Mouse (Mus musculus): ENCODE measurements around the gene Dr1. TPM values are rescaled to one million over a fixed set of nuclear protein-coding genes. Genes with fewer than 3 reads are reported as not detected.
"Not testable (repeated sequence)": the region's sequence is repeated elsewhere in the genome, so short reads cannot be mapped to it uniquely, and the experiment has no call there.

The Dr1 gene
- polyA plus RNA-seq (2011; ENCODE audit: insufficient read length, low read depth, missing spikeins) = 32.9 and 34.8 TPM in 2 replicates

GRCm38 (mm10) chr5:108268127-108269062, at the start of gene Dr1:
TSS of gene Dr1 (plus strand) at chr5:108268897.
- H3K4me3 ChIP-seq (ENCODE audit: insufficient read depth, low read length) = peak within 1 kb of the TSS; percentile 97
- TF ChIP-seq CTCF (IDR thresholded peaks at IDR 0.05; ENCODE audit: borderline replicate concordance, insufficient read depth, low read length) (no peak), POLR2A (IDR thresholded peaks at IDR 0.05; ENCODE audit: low read depth, low read length) (peak; percentile 79)
- no peaks in the 10 kb centered on the region for H3K4me1 ChIP-seq (ENCODE audit: control insufficient read depth, insufficient read depth, low read length)
- H3K27ac ChIP-seq (ENCODE audit: insufficient read depth, low read length) = peak within 1 kb of the TSS; percentile 92

- no peaks in the 10 kb centered on the region for H3K4me1 ChIP-seq (ENCODE audit: control insufficient read depth, insufficient read depth, low read length)
- no peak overlapping the region for H3K27ac ChIP-seq (ENCODE audit: insufficient read depth, low read length)
- TF ChIP-seq POLR2A (IDR thresholded peaks at IDR 0.05; ENCODE audit: low read depth, low read length) (no peak), CTCF (IDR thresholded peaks at IDR 0.05; ENCODE audit: borderline replicate concordance, insufficient read depth, low read length) (no peak)
- no peak overlapping the region for H3K4me3 ChIP-seq (ENCODE audit: insufficient read depth, low read length)
Observed at GRCm38 (mm10) chr5:108224077-108224476, 44.6 kb upstream of the Dr1 start.

GRCm38 (mm10) chr5:108226159-108226558, 42.5 kb upstream of the Dr1 start:
- TF ChIP-seq POLR2A (IDR thresholded peaks at IDR 0.05; ENCODE audit: low read depth, low read length) = no peak
- TF ChIP-seq CTCF (IDR thresholded peaks at IDR 0.05; ENCODE audit: borderline replicate concordance, insufficient read depth, low read length) = no peak
- no peak overlapping the region for H3K4me3 ChIP-seq (ENCODE audit: insufficient read depth, low read length)
- no peaks in the 10 kb centered on the region for H3K4me1 ChIP-seq (ENCODE audit: control insufficient read depth, insufficient read depth, low read length)
- H3K27ac ChIP-seq (ENCODE audit: insufficient read depth, low read length) = no peak overlapping the region

GRCm38 (mm10) chr5:108246314-108246765, 22.4 kb upstream of the Dr1 start:
- no peak overlapping the region for H3K27ac ChIP-seq (ENCODE audit: insufficient read depth, low read length)
- TF ChIP-seq POLR2A (IDR thresholded peaks at IDR 0.05; ENCODE audit: low read depth, low read length) = no peak
- no peak for TF ChIP-seq CTCF (IDR thresholded peaks at IDR 0.05; ENCODE audit: borderline replicate concordance, insufficient read depth, low read length)
- no peaks in the 10 kb centered on the region for H3K4me1 ChIP-seq (ENCODE audit: control insufficient read depth, insufficient read depth, low read length)
- H3K4me3 ChIP-seq (ENCODE audit: insufficient read depth, low read length) = no peak overlapping the region

- Histone ChIP-seq H3K4me3 (ENCODE audit: insufficient read depth, low read length) (no peak overlapping the region), H3K27ac (ENCODE audit: insufficient read depth, low read length) (no peak overlapping the region), H3K4me1 (ENCODE audit: control insufficient read depth, insufficient read depth, low read length) (no peaks in the 10 kb centered on the region)
- TF ChIP-seq POLR2A (IDR thresholded peaks at IDR 0.05; ENCODE audit: low read depth, low read length) (no peak), CTCF (IDR thresholded peaks at IDR 0.05; ENCODE audit: borderline replicate concordance, insufficient read depth, low read length) (no peak)
Observed at GRCm38 (mm10) chr5:108250033-108250432, 18.7 kb upstream of the Dr1 start.

- Histone ChIP-seq H3K27ac (ENCODE audit: insufficient read depth, low read length) (no peak overlapping the region), H3K4me1 (ENCODE audit: control insufficient read depth, insufficient read depth, low read length) (no peaks in the 10 kb centered on the region), H3K4me3 (ENCODE audit: insufficient read depth, low read length) (no peak overlapping the region)
- TF ChIP-seq POLR2A (IDR thresholded peaks at IDR 0.05; ENCODE audit: low read depth, low read length) = no peak
- TF ChIP-seq CTCF (IDR thresholded peaks at IDR 0.05; ENCODE audit: borderline replicate concordance, insufficient read depth, low read length) = no peak
Observed at GRCm38 (mm10) chr5:108255259-108255658, 13.4 kb upstream of the Dr1 start.

GRCm38 (mm10) chr5:108262722-108263121, 6.0 kb upstream of the Dr1 start:
- TF ChIP-seq CTCF (IDR thresholded peaks at IDR 0.05; ENCODE audit: borderline replicate concordance, insufficient read depth, low read length) = no peak

GRCm38 (mm10) chr5:108263785-108264184, 4.9 kb upstream of the Dr1 start:
- H3K27ac ChIP-seq (ENCODE audit: insufficient read depth, low read length); H3K4me1 ChIP-seq (ENCODE audit: control insufficient read depth, insufficient read depth, low read length); H3K4me3 ChIP-seq (ENCODE audit: insufficient read depth, low read length): not testable (repeated sequence)

More at GRCm38 (mm10) chr5:108262722-108263121, 6.0 kb upstream of the Dr1 start:
- H3K4me1 ChIP-seq (ENCODE audit: control insufficient read depth, insufficient read depth, low read length) = no peaks in the 10 kb centered on the region
- H3K4me3 ChIP-seq (ENCODE audit: insufficient read depth, low read length) = no peak overlapping the region
- no peak overlapping the region for H3K27ac ChIP-seq (ENCODE audit: insufficient read depth, low read length)

GRCm38 (mm10) chr5:108266990-108267389, 1.7 kb upstream of the Dr1 start:
- Histone ChIP-seq H3K4me3 (ENCODE audit: insufficient read depth, low read length) (no peak overlapping the region), H3K27ac (ENCODE audit: insufficient read depth, low read length) (no peak overlapping the region), H3K4me1 (ENCODE audit: control insufficient read depth, insufficient read depth, low read length) (no peaks in the 10 kb centered on the region)
- no peak for TF ChIP-seq CTCF (IDR thresholded peaks at IDR 0.05; ENCODE audit: borderline replicate concordance, insufficient read depth, low read length)
- TF ChIP-seq POLR2A (IDR thresholded peaks at IDR 0.05; ENCODE audit: low read depth, low read length) = no peak

- TF ChIP-seq POLR2A (IDR thresholded peaks at IDR 0.05; ENCODE audit: low read depth, low read length) = no peak
- TF ChIP-seq CTCF (IDR thresholded peaks at IDR 0.05; ENCODE audit: borderline replicate concordance, insufficient read depth, low read length) = no peak
- H3K4me3 ChIP-seq (ENCODE audit: insufficient read depth, low read length) = peak overlapping the region; percentile 97
- H3K4me1 ChIP-seq (ENCODE audit: control insufficient read depth, insufficient read depth, low read length) = no peaks in the 10 kb centered on the region
- peak overlapping the region; percentile 59 for H3K27ac ChIP-seq (ENCODE audit: insufficient read depth, low read length)
Observed at GRCm38 (mm10) chr5:108269063-108269810, 540 bp downstream of the Dr1 start.
